Mouse (Mus musculus): ENCODE results near the gene Sh3gl2.

GRCm38 (mm10) chr4:85376187-85376586 is 171.3 kb downstream of the Sh3gl2 start:
- TF ChIP-seq CTCF (IDR thresholded peaks at IDR 0.05; ENCODE audit: borderline replicate concordance, control insufficient read depth, extremely low read depth, insufficient read depth, low read length, poor library complexity), result no peak
- TF ChIP-seq POLR2A (IDR thresholded peaks at IDR 0.05; ENCODE audit: control insufficient read depth, extremely low read depth, insufficient read depth, low read length, poor library complexity), result no peak

Measured in thymus, adult 2 months (tissue).